Mouse (Mus musculus) kidney, embryonic 15.5 days (tissue): ENCODE data around the gene Fcrl5. TPM values are rescaled to one million over a fixed set of nuclear protein-coding genes. Genes with fewer than 3 reads are reported as not detected.

Experiments used
- ATAC-seq: fragments of 200-750 bp; cut with Nextera tagmentation; replicated peaks from 2 replicates; pipeline ENCODE4 v1.8.0; 2017; ENCODE audit warnings: moderate TSS enrichment; ENCODE audit not compliant: low FRiP score
- H3K27ac ChIP-seq: fragments of 300-500 bp; sonication (generic); 2 replicates; pipeline ENCODE4 v1.5.1; 2015; ENCODE audit warnings: mild to moderate bottlenecking, inconsistent platforms
- H3K27me3 ChIP-seq: fragments of 300-500 bp; sonication (generic); 2 replicates; pipeline ENCODE4 v1.6.1; 2015; ENCODE audit warnings: inconsistent platforms
- H3K36me3 ChIP-seq: fragments of 300-500 bp; sonication (generic); 2 replicates; pipeline ENCODE4 v1.6.1; 2015; ENCODE audit warnings: inconsistent platforms
- H3K4me1 ChIP-seq: fragments of 300-500 bp; sonication (generic); 2 replicates; pipeline ENCODE4 v1.6.1; 2015; ENCODE audit warnings: inconsistent platforms
- H3K4me2 ChIP-seq: fragments of 300-500 bp; sonication (generic); 2 replicates; pipeline ENCODE4 v1.6.1; 2015; ENCODE audit warnings: moderate library complexity, mild to moderate bottlenecking, inconsistent platforms
- H3K4me3 ChIP-seq: fragments of 300-500 bp; sonication (generic); replicated peaks from 2 replicates; pipeline ENCODE4 v1.5.1; 2015; ENCODE audit warnings: mild to moderate bottlenecking, inconsistent platforms
- H3K9ac ChIP-seq: fragments of 300-500 bp; sonication (generic); 2 replicates; pipeline ENCODE4 v1.6.1; 2015; ENCODE audit warnings: mild to moderate bottlenecking, inconsistent platforms
- H3K9me3 ChIP-seq: fragments of 300-500 bp; sonication (generic); replicated peaks from 2 replicates; pipeline ENCODE4 v1.6.1; 2016; ENCODE audit warnings: inconsistent platforms
- WGBS: fragments of 180-500 bp; shearing (Covaris S2); methylation state at CpG from one replicate; pipeline ENCODE4 v1.1.7; 2015; ENCODE audit warnings: mixed read lengths; 5-methylcytosine and 5-hydroxymethylcytosine counted together
- polyA plus RNA-seq: library from polyadenylated mRNA; unstranded; fragments of >200 nt; fragmentation: Nextera tagmentation; extraction: Ambion mirVana; gene quantifications from 2 replicates; pipeline ENCODE4 v1.2.1, GENCODE M21; 2015

Gene Fcrl5
- polyA plus RNA-seq, 1 experiment from 2014 or later: not detected

DNA sequence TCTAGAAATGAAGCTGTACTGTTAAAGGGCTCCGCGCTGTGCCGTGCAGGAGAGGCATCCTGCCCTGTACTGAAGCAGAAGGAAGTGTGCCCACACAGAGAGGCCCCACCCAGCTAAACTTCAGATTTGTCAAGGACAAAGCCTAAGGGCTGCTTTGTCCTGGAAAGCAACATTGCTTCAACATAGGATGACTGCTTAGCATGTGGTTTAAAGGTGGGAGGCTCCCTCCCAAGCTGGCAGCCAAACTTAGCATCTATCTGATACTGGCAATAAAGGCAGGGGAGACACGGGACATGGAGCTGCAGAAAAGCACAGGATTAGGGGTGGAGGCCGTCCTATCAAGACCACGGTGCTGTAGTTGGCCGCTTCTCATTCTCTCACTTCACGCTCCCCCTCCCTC lies 65.6 kb downstream of the Fcrl5 start:
- WGBS: 36% methylated on average over 8 of the region's 8 CpGs
- no peak for ATAC-seq
- Histone ChIP-seq H3K9me3 (no peaks in the 10 kb centered on the region), H3K4me1 (0 out of 2 replicates have a peak, but pooled peaks cover 5% of the 10 kb centered on the region), H3K4me3 (no peak overlapping the region), H3K4me2 (no peak overlapping the region), H3K9ac (no peak overlapping the region), H3K27ac (no peak overlapping the region), H3K36me3 (no peaks in the 10 kb centered on the region), H3K27me3 (peaks cover 15% of the 10 kb centered on the region; the same call in 1 of the 2 replicates)

DNA sequence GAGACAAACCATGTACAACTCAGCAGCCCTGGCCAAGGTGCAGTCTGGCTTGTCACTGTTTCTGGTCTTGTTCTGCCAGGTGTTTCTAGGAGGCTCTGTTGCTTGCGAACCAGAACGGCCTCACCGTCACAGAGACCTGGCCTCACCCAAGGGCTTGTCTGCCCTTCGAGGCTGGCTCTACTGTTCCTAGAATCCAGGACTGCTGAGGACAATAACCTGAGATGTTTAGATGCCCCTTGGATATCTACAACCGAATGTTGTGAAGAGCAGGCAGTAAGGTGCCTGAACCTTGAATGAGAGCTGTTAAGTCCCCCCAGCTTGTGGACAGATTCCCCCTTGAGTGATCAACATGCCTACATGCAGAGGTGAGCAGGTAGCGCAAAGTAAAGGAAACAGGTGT lies 67.2 kb downstream of the Fcrl5 start:
- Histone ChIP-seq H3K27me3 (peaks cover 15% of the 10 kb centered on the region; the same call in 1 of the 2 replicates), H3K36me3 (no peaks in the 10 kb centered on the region), H3K4me3 (no peak overlapping the region), H3K4me2 (no peak overlapping the region), H3K27ac (no peak overlapping the region), H3K9ac (no peak overlapping the region), H3K9me3 (no peaks in the 10 kb centered on the region), H3K4me1 (0 out of 2 replicates have a peak, but pooled peaks cover 5% of the 10 kb centered on the region)
- WGBS: 87% methylated on average over 6 of the region's 6 CpGs
- no peak for ATAC-seq

DNA sequence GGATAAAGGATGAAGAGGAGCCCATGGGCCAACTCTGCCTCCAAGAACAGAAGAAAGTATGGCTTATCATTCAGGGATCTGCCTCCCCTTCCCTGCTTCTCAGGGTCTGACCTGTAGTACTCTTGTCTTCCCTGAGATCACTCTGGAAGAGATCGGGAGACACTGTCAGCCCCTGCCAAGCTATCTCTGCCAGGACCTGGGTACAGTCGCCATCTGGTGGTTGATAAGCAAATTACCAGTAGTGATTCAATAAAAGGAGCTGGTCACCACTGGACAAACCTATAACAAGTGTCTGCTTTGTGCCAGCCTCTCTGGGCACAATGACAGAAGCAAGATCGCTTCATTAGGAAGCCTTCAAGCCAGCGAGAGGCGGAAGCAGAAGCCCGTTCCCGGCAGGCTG lies 68.8 kb downstream of the Fcrl5 start:
- ATAC-seq: no peak
- Histone ChIP-seq H3K27me3 (peaks cover 15% of the 10 kb centered on the region; the same call in 1 of the 2 replicates), H3K4me1 (peaks cover 16% of the 10 kb centered on the region), H3K9ac (no peak overlapping the region), H3K4me2 (no peak overlapping the region), H3K36me3 (no peaks in the 10 kb centered on the region), H3K9me3 (no peaks in the 10 kb centered on the region), H3K4me3 (no peak overlapping the region), H3K27ac (no peak overlapping the region)
- 31% methylated on average over 7 of the region's 7 CpGs for WGBS

DNA sequence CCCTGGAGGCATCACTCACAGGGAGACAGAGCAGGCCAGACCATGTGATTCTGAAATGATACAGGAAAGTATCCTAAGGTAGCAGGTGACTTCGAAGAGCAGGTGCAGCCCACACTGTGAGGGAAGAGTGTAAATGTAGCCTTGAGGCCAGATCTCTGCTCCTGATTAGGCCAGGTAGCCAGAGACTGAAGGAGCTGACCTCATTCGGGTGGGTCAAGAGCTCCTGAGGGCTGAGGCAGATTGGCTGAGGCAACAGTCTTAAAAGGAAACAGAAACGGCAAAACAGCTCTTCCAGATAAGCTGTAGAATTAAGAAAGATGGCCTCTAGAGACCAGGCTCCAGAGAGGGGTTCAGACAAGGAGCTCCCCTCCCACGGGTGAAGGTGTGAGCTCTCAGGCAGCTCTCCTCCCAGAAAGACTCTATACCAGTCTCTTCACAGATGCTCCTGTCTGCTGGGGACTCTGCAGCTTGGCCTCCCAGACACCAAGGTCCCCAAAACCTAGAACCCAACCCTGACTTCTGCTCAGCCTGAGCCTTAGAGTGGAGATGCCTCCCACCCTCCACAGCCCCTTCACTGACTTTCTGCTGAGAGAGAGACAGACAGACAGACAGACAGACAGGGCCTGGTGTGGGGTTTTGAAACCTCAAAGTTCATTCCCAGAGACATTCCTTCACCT lies 69.3 kb downstream of the Fcrl5 start:
- Histone ChIP-seq H3K4me1 (peaks cover 19% of the 10 kb centered on the region), H3K9me3 (no peaks in the 10 kb centered on the region), H3K4me3 (no peak overlapping the region), H3K36me3 (no peaks in the 10 kb centered on the region), H3K9ac (no peak overlapping the region), H3K27ac (no peak overlapping the region), H3K27me3 (peaks cover 12% of the 10 kb centered on the region; the same call in 1 of the 2 replicates), H3K4me2 (no peak overlapping the region)
- no peak for ATAC-seq
- 46% methylated on average over 4 of the region's 4 CpGs for WGBS

DNA sequence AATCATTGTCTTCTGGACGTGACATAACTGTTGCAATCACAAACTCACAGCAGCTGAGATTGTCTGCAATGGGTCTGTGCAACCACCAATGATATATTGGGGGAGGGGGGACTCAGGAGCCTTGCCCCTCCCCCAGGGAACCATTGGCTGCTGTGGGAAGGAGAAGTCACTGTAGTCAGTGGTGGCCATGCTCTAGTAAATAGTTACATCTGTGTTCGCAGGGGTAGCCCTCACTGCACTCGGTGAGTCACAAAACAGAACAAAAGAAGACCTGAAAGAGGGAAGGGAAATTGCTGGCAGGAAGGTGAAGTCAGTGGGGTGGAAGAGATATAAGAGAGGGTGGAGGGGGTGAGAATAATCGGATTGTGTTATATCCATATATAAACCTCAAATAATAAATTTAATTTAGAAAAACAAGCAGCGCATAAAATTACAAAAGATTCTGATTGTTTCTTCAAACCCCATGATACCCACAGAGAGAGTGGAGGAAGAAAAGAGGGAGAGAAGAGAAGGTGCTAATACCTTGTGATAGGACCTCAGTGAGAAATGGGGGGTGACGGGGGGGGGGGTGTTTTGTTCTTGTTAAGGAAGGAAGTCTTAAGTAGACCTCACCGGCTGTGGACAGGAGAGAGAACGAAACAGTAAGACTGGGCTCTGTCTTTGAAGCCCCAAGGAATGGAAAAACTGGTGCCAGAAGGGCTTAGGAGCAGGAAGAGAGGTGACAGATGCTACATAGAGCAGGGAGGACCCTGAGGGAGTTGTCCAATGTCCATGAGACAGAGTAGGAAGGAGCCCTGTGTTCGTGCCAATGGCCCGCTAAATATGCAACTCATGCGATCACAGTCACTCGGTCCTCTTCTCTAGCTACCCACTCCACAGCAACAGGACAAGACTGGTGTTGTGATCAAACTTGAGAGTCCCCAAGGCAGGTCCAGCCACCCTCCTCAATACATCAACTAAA lies 71.2 kb downstream of the Fcrl5 start:
- Histone ChIP-seq H3K27ac (no peak overlapping the region), H3K4me2 (no peak overlapping the region), H3K9ac (no peak overlapping the region), H3K9me3 (no peaks in the 10 kb centered on the region), H3K4me1 (peaks cover 14% of the 10 kb centered on the region), H3K4me3 (no peak overlapping the region), H3K27me3 (peaks cover 5% of the 10 kb centered on the region; the same call in 1 of the 2 replicates), H3K36me3 (no peaks in the 10 kb centered on the region)
- no peak for ATAC-seq
- WGBS: 75% methylated on average over 12 of the region's 12 CpGs

DNA sequence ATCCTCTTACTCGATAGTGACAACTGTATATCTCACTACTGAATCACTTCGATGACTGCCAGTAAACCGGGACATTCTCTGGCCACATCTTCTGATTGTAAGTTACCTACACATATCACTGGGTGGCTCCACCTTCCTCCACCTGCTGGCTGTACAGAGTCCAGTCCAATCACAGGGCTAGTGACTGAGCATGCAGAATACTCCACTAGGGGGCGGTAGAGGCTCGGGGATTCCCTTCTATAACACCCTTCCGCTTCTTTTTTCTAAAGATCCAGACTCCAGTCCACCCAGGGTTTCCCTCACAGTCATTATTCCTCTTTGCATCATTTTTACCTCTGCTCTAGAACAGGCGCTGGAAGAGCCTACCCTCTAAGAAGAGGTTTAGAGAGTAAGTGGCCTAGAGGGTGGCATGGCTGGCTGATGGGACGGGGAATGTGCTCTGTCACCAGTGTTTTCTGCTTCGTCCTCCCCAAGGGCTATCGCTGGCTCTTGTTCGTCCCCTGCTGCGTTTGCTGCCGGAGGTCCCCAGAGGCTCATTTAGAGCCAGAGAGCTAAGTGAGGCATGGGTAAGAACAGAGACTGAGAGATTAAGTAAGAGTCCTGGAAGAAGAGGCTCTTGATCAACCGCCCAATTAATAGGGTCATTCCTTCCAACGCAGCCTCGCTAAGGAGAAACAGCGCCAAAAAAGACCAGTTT lies 72.8 kb downstream of the Fcrl5 start:
- H3K27ac ChIP-seq: no peak overlapping the region
- H3K9ac ChIP-seq: no peak overlapping the region

DNA sequence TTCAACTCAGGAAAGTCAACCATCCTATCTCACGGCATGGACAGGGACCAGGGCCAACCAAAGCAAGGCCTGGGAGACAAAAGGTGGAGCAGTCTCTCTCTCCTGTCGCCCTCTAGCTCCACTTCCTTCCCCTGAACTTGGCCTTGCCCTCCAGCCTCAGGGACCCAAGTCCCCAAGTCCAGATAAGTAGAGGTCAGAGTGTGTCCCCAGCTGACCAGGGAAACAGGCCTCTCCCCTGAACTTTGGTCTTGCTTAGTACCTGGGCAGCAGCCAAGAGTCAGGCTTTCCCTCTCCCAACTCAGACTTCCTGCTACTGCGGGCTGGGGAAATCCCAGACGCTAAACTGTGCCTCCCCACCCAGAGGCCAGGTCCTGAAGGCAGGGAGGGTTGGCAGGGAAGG lies 73.5 kb downstream of the Fcrl5 start:
- Histone ChIP-seq H3K36me3 (no peaks in the 10 kb centered on the region), H3K27me3 (no peaks in the 10 kb centered on the region; the same call in 1 of the 2 replicates), H3K9me3 (no peaks in the 10 kb centered on the region), H3K4me2 (no peak overlapping the region), H3K4me3 (no peak overlapping the region), H3K27ac (0 out of 2 replicates have a peak overlapping the region, but pooled peaks have one; percentile 9), H3K4me1 (peaks cover 21% of the 10 kb centered on the region), H3K9ac (no peak overlapping the region)
- 41% methylated on average over 4 of the region's 4 CpGs for WGBS
- no peak for ATAC-seq

More for the DNA sequence above, 72.8 kb downstream of the Fcrl5 start:
- Histone ChIP-seq H3K36me3 (no peaks in the 10 kb centered on the region), H3K4me1 (peaks cover 21% of the 10 kb centered on the region), H3K9me3 (no peaks in the 10 kb centered on the region), H3K27me3 (no peaks in the 10 kb centered on the region; the same call in 1 of the 2 replicates), H3K4me3 (peak overlapping the region; percentile 9), H3K4me2 (peak overlapping the region; percentile 47)
- 32% methylated on average over 17 of the region's 17 CpGs for WGBS
- peak; percentile 76 for ATAC-seq

DNA sequence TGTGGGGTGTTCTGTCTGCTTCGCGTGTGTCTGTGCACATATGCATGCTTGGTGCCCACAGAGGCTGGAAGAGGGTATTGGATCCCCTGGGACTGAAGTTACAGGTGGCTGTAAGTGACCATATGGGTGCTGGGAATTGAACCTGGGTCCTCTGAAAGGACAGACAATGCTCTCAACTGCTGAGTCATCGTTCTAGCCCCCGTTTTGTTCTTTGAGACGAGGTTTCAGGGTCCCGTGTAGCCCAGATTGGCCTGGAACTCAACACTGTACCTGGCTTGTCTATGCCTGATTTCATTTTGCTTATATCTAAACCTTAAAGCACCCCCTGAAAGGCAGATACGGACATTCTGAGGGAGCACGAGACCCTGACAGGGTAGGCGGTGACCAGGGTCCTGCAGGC lies 75.3 kb downstream of the Fcrl5 start:
- H3K27me3 ChIP-seq: no peaks in the 10 kb centered on the region
- no peak overlapping the region for H3K9ac ChIP-seq
- no peak overlapping the region for H3K4me3 ChIP-seq
- 91% methylated on average over 9 of the region's 9 CpGs for WGBS
- no peaks in the 10 kb centered on the region for H3K36me3 ChIP-seq
- no peak overlapping the region for H3K27ac ChIP-seq
- H3K4me1 ChIP-seq: peaks cover 26% of the 10 kb centered on the region
- H3K4me2 ChIP-seq: no peak overlapping the region
- no peak for ATAC-seq
- no peaks in the 10 kb centered on the region for H3K9me3 ChIP-seq

DNA sequence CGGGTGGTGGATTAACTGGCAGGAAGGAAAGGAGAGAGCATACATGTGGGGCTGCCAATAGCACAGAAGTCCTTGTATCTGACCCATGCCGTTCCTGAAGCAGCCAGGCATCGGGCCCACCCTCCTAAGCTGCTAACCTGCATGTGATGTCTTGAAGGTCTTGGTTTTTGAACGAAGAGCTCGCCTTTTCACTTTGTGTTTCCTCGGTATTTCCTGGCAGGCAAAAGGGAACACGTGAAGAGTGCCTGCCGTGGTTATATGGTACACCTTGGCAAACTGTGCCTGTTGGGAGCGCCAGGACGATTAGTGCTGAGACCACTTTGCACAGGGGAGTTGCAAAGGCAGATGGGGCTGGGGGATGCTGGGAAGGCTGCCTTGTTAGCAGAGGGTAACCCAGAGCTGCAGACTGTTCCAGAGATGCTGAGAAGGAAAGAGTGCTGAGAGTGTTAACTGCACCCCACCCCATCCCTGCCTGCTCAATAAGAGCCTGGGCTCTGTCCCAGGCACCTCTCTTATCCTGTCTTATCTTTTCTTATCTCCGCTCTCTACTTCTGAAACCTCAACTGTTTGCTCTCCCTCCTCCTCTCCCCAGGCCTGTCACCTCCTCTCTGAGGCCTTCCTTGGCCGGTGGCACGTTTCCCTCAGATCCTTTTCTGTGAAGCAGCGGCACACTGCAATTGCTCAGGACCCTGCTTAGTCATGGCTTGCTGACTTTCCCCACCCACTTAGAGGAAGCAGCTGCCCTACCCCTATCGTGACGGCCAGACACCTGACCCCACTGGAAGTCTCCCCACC lies 76.6 kb downstream of the Fcrl5 start:
- H3K4me1 ChIP-seq: peaks cover 26% of the 10 kb centered on the region
- no peaks in the 10 kb centered on the region for H3K9me3 ChIP-seq
- H3K27ac ChIP-seq: no peak overlapping the region
- no peak overlapping the region for H3K4me2 ChIP-seq
- H3K4me3 ChIP-seq: no peak overlapping the region
- H3K36me3 ChIP-seq: no peaks in the 10 kb centered on the region
- 48% methylated on average over 16 of the region's 16 CpGs for WGBS
- no peaks in the 10 kb centered on the region for H3K27me3 ChIP-seq
- peak; percentile 37; the same call in 1 of the 2 replicates for ATAC-seq
- no peak overlapping the region for H3K9ac ChIP-seq

DNA sequence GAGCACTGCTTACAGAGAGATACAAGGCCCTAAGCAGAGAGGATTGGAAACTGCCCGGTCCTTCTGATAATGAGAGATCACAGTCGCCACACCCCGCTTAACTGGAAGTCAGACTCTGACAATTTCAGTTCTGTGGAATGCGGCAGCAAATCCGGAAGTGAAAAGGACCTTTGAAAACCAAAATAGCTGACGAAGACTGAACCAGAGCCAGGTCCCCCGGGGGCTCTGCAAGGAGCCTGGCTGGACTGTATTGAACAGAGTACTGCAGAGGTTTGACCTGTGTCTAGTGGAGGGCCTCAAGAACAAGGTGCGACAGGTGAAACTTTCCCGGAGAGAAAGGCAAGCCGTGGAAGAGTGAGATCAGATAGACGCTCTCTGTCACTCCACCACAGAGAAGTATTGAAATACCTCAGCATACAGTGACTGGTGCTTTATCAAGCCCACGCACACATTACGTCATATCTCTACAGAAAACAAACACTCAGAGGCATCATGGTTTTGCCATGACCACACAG lies 80.1 kb downstream of the Fcrl5 start:
- ATAC-seq: no peak
- Histone ChIP-seq H3K27me3 (no peaks in the 10 kb centered on the region), H3K27ac (no peak overlapping the region), H3K36me3 (no peaks in the 10 kb centered on the region), H3K9ac (no peak overlapping the region), H3K4me3 (no peak overlapping the region), H3K4me1 (peaks cover 12% of the 10 kb centered on the region), H3K4me2 (0 out of 2 replicates have a peak overlapping the region, but pooled peaks have one; percentile 16), H3K9me3 (no peaks in the 10 kb centered on the region)
- WGBS: 60% methylated on average over 13 of the region's 13 CpGs

DNA sequence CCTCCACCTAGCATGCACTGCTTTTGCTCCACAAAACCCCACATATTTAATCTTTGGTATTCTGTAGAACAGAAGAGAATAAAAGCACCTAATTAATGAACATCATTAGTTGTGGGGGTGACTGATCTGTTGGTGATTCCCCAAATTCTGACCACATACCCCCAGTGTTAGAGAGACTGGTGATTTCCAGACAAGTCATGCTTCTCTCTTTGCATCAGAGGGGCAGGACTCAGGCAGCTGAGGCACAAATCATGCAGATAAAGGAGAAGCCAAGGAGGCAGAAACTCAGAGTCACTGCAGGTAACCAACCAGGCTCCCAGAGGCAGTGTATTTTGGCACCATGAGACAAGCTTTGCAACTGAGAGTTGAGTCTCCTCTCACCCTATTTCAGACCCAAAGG lies 82.9 kb downstream of the Fcrl5 start:
- Histone ChIP-seq H3K27me3 (no peaks in the 10 kb centered on the region), H3K27ac (no peak overlapping the region), H3K36me3 (no peaks in the 10 kb centered on the region), H3K4me3 (no peak overlapping the region), H3K4me1 (peaks cover 5% of the 10 kb centered on the region), H3K9ac (no peak overlapping the region), H3K4me2 (no peak overlapping the region), H3K9me3 (no peaks in the 10 kb centered on the region)
- ATAC-seq: no peak
